Mouse (Mus musculus) bone marrow macrophage, adult 2 months (primary cell): Measurements from ENCODE around the gene 1700066M21Rik. TPM values are rescaled to one million over a fixed set of nuclear protein-coding genes. Genes with fewer than 3 reads are reported as not detected.

Source experiments
- H3K27ac ChIP-seq: 2 replicates; pipeline ENCODE4 v1.5.1; 2012; ENCODE audit warnings: low read depth, low read length; ENCODE audit not compliant: insufficient read depth
- H3K4me1 ChIP-seq: 2 replicates; pipeline ENCODE4 v1.6.1; 2012; ENCODE audit warnings: low read length; ENCODE audit not compliant: control insufficient read depth, insufficient read depth
- H3K4me3 ChIP-seq: 2 replicates; pipeline ENCODE4 v1.5.1; 2012; ENCODE audit warnings: mild to moderate bottlenecking, low read length, moderate library complexity; ENCODE audit not compliant: insufficient read depth
- CTCF ChIP-seq: IDR thresholded peaks from 2 replicates; pipeline ENCODE4 v1.5.1; 2012; ENCODE audit warnings: low read depth, mild to moderate bottlenecking, low read length, moderate library complexity
- POLR2A ChIP-seq: IDR thresholded peaks from 2 replicates; pipeline ENCODE4 v1.6.1; 2012; ENCODE audit warnings: mild to moderate bottlenecking, low read depth, low read length, borderline replicate concordance
- polyA plus RNA-seq: library from polyadenylated mRNA; stranded (reverse); fragments of >200 nt; gene quantifications from 2 replicates; pipeline ENCODE4 v1.2.4, GENCODE M21; 2012; ENCODE audit not compliant: missing spikeins, insufficient read depth, insufficient read length

1700066M21Rik gene
- polyA plus RNA-seq, 1 experiment = 8.5 TPM

GRCm38 (mm10) chr1:57351941-57352340 is 25.5 kb upstream of the 1700066M21Rik start:
- Histone ChIP-seq H3K4me3 (no peak overlapping the region), H3K4me1 (no peaks in the 10 kb centered on the region), H3K27ac (no peak overlapping the region)
- TF ChIP-seq POLR2A (no peak), CTCF (no peak)

GRCm38 (mm10) chr1:57358546-57358945 is 18.9 kb upstream of the 1700066M21Rik start:
- Histone ChIP-seq H3K27ac (no peak overlapping the region), H3K4me3 (no peak overlapping the region), H3K4me1 (no peaks in the 10 kb centered on the region)
- TF ChIP-seq CTCF (no peak), POLR2A (no peak)

GRCm38 (mm10) chr1:57367446-57367845 is 10.0 kb upstream of the 1700066M21Rik start:
- H3K4me1 ChIP-seq = no peaks in the 10 kb centered on the region
- TF ChIP-seq POLR2A (no peak), CTCF (no peak)
- H3K27ac ChIP-seq = no peak overlapping the region
- H3K4me3 ChIP-seq = no peak overlapping the region

GRCm38 (mm10) chr1:57369111-57369510 is 8.3 kb upstream of the 1700066M21Rik start:
- TF ChIP-seq CTCF (no peak), POLR2A (no peak)
- Histone ChIP-seq H3K4me1 (no peaks in the 10 kb centered on the region), H3K4me3 (no peak overlapping the region), H3K27ac (no peak overlapping the region)

- Histone ChIP-seq H3K4me1 (no peaks in the 10 kb centered on the region), H3K27ac (no peak overlapping the region), H3K4me3 (no peak overlapping the region)
- TF ChIP-seq CTCF (no peak), POLR2A (no peak)
These were observed 7.0 kb upstream of the 1700066M21Rik start for GRCm38 (mm10) chr1:57370451-57370850.

- Histone ChIP-seq H3K4me1 (peaks cover 5% of the 10 kb centered on the region), H3K27ac (no peak overlapping the region), H3K4me3 (no peak overlapping the region)
- TF ChIP-seq POLR2A (no peak), CTCF (no peak)
These were observed 2.1 kb upstream of the 1700066M21Rik start for GRCm38 (mm10) chr1:57375276-57375675.

GRCm38 (mm10) chr1:57376806-57377205 is 614 bp upstream of the 1700066M21Rik start:
- H3K27ac ChIP-seq = no peak overlapping the region
- TF ChIP-seq POLR2A (no peak), CTCF (no peak)
- H3K4me3 ChIP-seq = peak overlapping the region; percentile 37
- peaks cover 5% of the 10 kb centered on the region for H3K4me1 ChIP-seq

GRCm38 (mm10) chr1:57386519-57386918 is 9.1 kb downstream of the 1700066M21Rik start:
- TF ChIP-seq POLR2A (no peak), CTCF (no peak)
- no peak overlapping the region for H3K4me3 ChIP-seq
- no peaks in the 10 kb centered on the region for H3K4me1 ChIP-seq
- no peak overlapping the region for H3K27ac ChIP-seq

GRCm38 (mm10) chr1:57387876-57388275 is 10.5 kb downstream of the 1700066M21Rik start:
- Histone ChIP-seq H3K27ac (no peak overlapping the region), H3K4me1 (peaks cover 6% of the 10 kb centered on the region), H3K4me3 (no peak overlapping the region)
- TF ChIP-seq POLR2A (no peak), CTCF (no peak)

- Histone ChIP-seq H3K4me3 (no peak overlapping the region), H3K27ac (no peak overlapping the region), H3K4me1 (peaks cover 8% of the 10 kb centered on the region)
- TF ChIP-seq POLR2A (no peak), CTCF (no peak)
These were observed 11.2 kb downstream of the 1700066M21Rik start for GRCm38 (mm10) chr1:57388402-57389155.
